Mouse (Mus musculus): ENCODE data around the gene Shh.

- no peak for TF ChIP-seq CTCF (IDR thresholded peaks at IDR 0.05; ENCODE audit: control insufficient read depth, insufficient read depth, insufficient replicate concordance, low read depth, low read length)
- TF ChIP-seq POLR2A (IDR thresholded peaks at IDR 0.05; ENCODE audit: control insufficient read depth, low read depth, low read length), result no peak
Observed at GRCm38 (mm10) chr5:28418734-28419133, 48.3 kb downstream of the Shh start.

Data from testis, adult 2 months (tissue).